Mouse (Mus musculus) brain, embryonic 14.5 days (tissue): ENCODE measurements around the gene Cars2.

Source experiments
- CTCF ChIP-seq: fragments of 200-500 bp; IDR thresholded peaks from 2 replicates; pipeline ENCODE4 v1.5.1; 2012; ENCODE audit warnings: inconsistent platforms, mild to moderate bottlenecking, moderate library complexity, borderline replicate concordance; ENCODE audit not compliant: insufficient read depth, insufficient read length; ENCODE audit errors: extremely low read depth
- POLR2A ChIP-seq: fragments of 200-500 bp; IDR thresholded peaks from 2 replicates; pipeline ENCODE4 v1.6.1; 2012; ENCODE audit warnings: mild to moderate bottlenecking, inconsistent platforms, borderline replicate concordance; ENCODE audit not compliant: poor library complexity, insufficient read depth, insufficient read length, severe bottlenecking; ENCODE audit errors: extremely low read depth

DNA sequence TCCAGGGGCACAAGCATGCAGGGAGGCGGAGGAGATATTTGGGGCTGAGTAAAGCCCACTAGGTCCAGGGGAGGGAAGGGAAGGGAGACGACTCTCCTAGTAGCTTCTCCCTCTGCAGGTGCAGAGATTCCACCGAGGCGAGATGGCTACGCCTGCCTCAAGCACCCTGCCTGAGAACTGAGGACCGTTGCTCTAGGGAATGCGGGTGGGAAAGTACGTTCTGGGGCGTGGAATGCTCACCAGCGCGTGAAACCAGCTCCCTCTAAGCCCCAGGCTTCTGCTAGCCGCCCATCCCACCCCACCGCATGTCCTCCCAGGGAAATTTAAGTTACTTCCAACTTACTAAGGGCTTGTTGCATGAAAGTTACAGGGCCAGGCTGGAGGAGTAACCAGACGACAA is 71.0 kb downstream of the Cars2 start:
- no peak for TF ChIP-seq CTCF
- TF ChIP-seq POLR2A = no peak
